Mouse (Mus musculus) C2C12 (cell line): ENCODE measurements around the gene Arhgef3. TPM values are rescaled to one million over a fixed set of nuclear protein-coding genes. Genes with fewer than 3 reads are reported as not detected.

Source experiments
- H3K27me3 ChIP-seq: one replicate; pipeline ENCODE4 v1.6.1; 2011; ENCODE audit not compliant: control insufficient read depth, insufficient read depth, insufficient read length
- H3K36me3 ChIP-seq: one replicate; pipeline ENCODE4 v1.6.1; 2011; ENCODE audit not compliant: control insufficient read depth, insufficient read depth
- H3K4me3 ChIP-seq: one replicate; pipeline ENCODE4 v1.5.1; 2011; ENCODE audit warnings: mild to moderate bottlenecking, control low read depth; ENCODE audit not compliant: poor library complexity, insufficient read depth, severe bottlenecking
- H3K79me2 ChIP-seq: one replicate; pipeline ENCODE4 v1.6.1; 2011; ENCODE audit not compliant: control insufficient read depth, insufficient read depth
- H3K79me3 ChIP-seq: one replicate; pipeline ENCODE4 v1.6.1; 2011; ENCODE audit warnings: low read depth, control low read depth
- H3ac ChIP-seq: one replicate; pipeline ENCODE3; 2011; ENCODE audit warnings: low read depth; ENCODE audit not compliant: control insufficient read depth, insufficient read length
- CEBPB ChIP-seq: IDR thresholded peaks from one replicate; pipeline ENCODE4 v1.6.1; 2011; ENCODE audit warnings: low read depth, mild to moderate bottlenecking, control low read depth, moderate library complexity
- CTCF ChIP-seq: IDR thresholded peaks from one replicate; pipeline ENCODE4 v1.5.1; 2011; ENCODE audit not compliant: control insufficient read depth, insufficient read depth, insufficient read length
- FOSL1 ChIP-seq: IDR thresholded peaks from one replicate; pipeline ENCODE4 v1.8.0; 2011; ENCODE audit warnings: mild to moderate bottlenecking, low read length; ENCODE audit not compliant: poor library complexity, insufficient read depth, severe bottlenecking
- MAX ChIP-seq: IDR thresholded peaks from one replicate; pipeline ENCODE4 v1.6.1; 2011; ENCODE audit warnings: mild to moderate bottlenecking, control low read depth
- MYOD1 ChIP-seq: IDR thresholded peaks from one replicate; pipeline ENCODE4 v1.6.1; 2011; ENCODE audit warnings: low read depth; ENCODE audit not compliant: control insufficient read depth, insufficient read length
- MYOG ChIP-seq: IDR thresholded peaks from one replicate; pipeline ENCODE4 v1.6.1; 2011; ENCODE audit not compliant: control insufficient read depth, insufficient read length; ENCODE audit errors: extremely low read depth
- USF1 ChIP-seq: IDR thresholded peaks from one replicate; pipeline ENCODE4 v1.6.1; 2011; ENCODE audit warnings: low read depth, mild to moderate bottlenecking, control low read depth, moderate library complexity
- polyA plus RNA-seq: library from polyadenylated mRNA; unstranded; fragments of >200 nt; fragmentation: generic; extraction: Trizol; gene quantifications from one replicate; pipeline ENCODE4 v1.2.1, GENCODE M21; 2012; ENCODE audit warnings: missing spikeins

The Arhgef3 gene
- polyA plus RNA-seq, 1 experiment: 1.1 TPM

DNA sequence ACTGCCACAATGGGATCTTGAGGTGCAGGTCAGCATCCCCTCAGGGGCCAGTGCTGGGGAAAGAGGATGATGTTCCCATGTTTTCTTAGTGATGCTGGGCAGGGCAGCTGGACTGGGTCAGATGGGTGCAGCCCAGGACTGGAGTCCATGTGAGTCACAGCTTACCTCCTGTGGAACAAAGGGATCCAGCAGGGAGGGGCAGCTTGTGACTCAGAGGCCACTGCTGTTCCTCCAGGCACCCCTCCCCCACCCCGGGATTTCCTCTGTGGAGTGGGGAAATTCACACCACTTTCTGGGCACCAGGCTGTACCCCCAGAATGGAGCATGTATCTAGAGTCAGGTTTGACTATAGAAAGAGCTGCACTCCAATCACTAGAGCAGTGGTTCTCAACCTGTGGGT lies 16.8 kb downstream of the Arhgef3 start:
- Histone ChIP-seq H3K4me3 (no peak overlapping the region), H3K79me2 (no peaks in the 10 kb centered on the region), H3ac (no peak overlapping the region), H3K36me3 (no peaks in the 10 kb centered on the region), H3K79me3 (no peaks in the 10 kb centered on the region), H3K27me3 (no peaks in the 10 kb centered on the region)
- TF ChIP-seq FOSL1 (peak; percentile 58), USF1 (no peak), MAX (peak; percentile 40), MYOD1 (peak; percentile 43)

GRCm38 (mm10) chr14:27138891-27139290 lies 24.2 kb downstream of the Arhgef3 start:
- Histone ChIP-seq H3K4me3 (no peak overlapping the region), H3K36me3 (no peaks in the 10 kb centered on the region), H3K27me3 (no peaks in the 10 kb centered on the region), H3K79me2 (no peaks in the 10 kb centered on the region), H3K79me3 (no peaks in the 10 kb centered on the region), H3ac (no peak overlapping the region)
- TF ChIP-seq USF1: no peak
- TF ChIP-seq CEBPB: no peak
- no peak for TF ChIP-seq MYOD1
- no peak for TF ChIP-seq FOSL1

- Histone ChIP-seq H3K4me3 (no peak overlapping the region), H3K79me3 (no peaks in the 10 kb centered on the region), H3K27me3 (no peaks in the 10 kb centered on the region), H3K79me2 (no peaks in the 10 kb centered on the region), H3ac (no peak overlapping the region), H3K36me3 (no peaks in the 10 kb centered on the region)
- no peak for TF ChIP-seq CEBPB
- no peak for TF ChIP-seq MYOG
- TF ChIP-seq MYOD1: no peak
- no peak for TF ChIP-seq CTCF
- no peak for TF ChIP-seq FOSL1
- TF ChIP-seq MAX: no peak
- TF ChIP-seq USF1: no peak
These were observed 25.3 kb downstream of the Arhgef3 start for GRCm38 (mm10) chr14:27139968-27140367.

GRCm38 (mm10) chr14:27141486-27141885 lies 26.8 kb downstream of the Arhgef3 start:
- H3K4me3 ChIP-seq: no peak overlapping the region
- no peak for TF ChIP-seq CTCF
- TF ChIP-seq USF1: no peak
- TF ChIP-seq MAX: no peak
- no peak for TF ChIP-seq CEBPB
- TF ChIP-seq MYOG: no peak
- no peak for TF ChIP-seq FOSL1
- TF ChIP-seq MYOD1: no peak

DNA sequence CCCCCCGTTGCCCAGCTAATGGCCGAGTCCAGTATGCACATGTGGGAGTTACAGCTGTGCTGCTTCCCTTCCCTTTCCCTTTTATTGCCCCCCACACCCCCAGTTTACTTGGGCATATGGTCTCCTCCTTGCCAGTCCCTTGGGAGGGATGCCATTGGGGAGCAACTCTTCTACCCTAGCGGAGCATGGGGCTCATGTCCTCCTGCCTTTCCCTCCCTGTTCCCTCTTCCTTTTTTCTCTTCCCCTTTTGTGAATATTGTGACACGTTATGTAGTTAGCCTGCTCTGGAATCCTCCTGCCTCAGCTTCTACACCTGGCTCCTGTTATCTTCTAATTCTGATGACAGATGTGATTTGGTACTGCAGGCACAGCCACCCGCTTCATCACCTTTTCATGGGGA lies 28.0 kb downstream of the Arhgef3 start:
- Histone ChIP-seq H3ac (no peak overlapping the region), H3K79me2 (no peaks in the 10 kb centered on the region), H3K36me3 (no peaks in the 10 kb centered on the region), H3K27me3 (no peaks in the 10 kb centered on the region), H3K79me3 (no peaks in the 10 kb centered on the region), H3K4me3 (no peak overlapping the region)
- TF ChIP-seq MYOD1 (no peak), FOSL1 (no peak), USF1 (no peak), CEBPB (no peak), CTCF (no peak), MYOG (no peak), MAX (no peak)

More at GRCm38 (mm10) chr14:27141486-27141885, 26.8 kb downstream of the Arhgef3 start:
- Histone ChIP-seq H3K79me2 (no peaks in the 10 kb centered on the region), H3K36me3 (no peaks in the 10 kb centered on the region), H3K79me3 (no peaks in the 10 kb centered on the region), H3ac (no peak overlapping the region), H3K27me3 (no peaks in the 10 kb centered on the region)

- H3K27me3 ChIP-seq: no peaks in the 10 kb centered on the region
- H3K4me3 ChIP-seq: no peak overlapping the region
- no peaks in the 10 kb centered on the region for H3K36me3 ChIP-seq
- H3ac ChIP-seq: no peak overlapping the region
- H3K79me2 ChIP-seq: no peaks in the 10 kb centered on the region
- TF ChIP-seq MYOD1 (no peak), CEBPB (no peak), CTCF (no peak), MAX (no peak), FOSL1 (no peak), MYOG (no peak), USF1 (no peak)
- H3K79me3 ChIP-seq: no peaks in the 10 kb centered on the region
These were observed 30.7 kb downstream of the Arhgef3 start for GRCm38 (mm10) chr14:27145171-27146045.
